Mouse (Mus musculus) E14TG2a.4 (cell line): Measurements from ENCODE around the gene Olfr324.

Source experiments
- H3K27me3 ChIP-seq: 2 replicates; pipeline ENCODE4 v1.6.1; 2014; ENCODE audit warnings: low read length, control low read depth; ENCODE audit not compliant: insufficient read depth
- H3K36me3 ChIP-seq: 2 replicates; pipeline ENCODE4 v1.6.1; 2014; ENCODE audit warnings: low read length, control low read depth; ENCODE audit not compliant: insufficient read depth
- H3K4me1 ChIP-seq: replicated peaks from 2 replicates; pipeline ENCODE4 v1.6.1; 2014; ENCODE audit warnings: low read depth, low read length, control low read depth
- H3K4me3 ChIP-seq: replicated peaks from 2 replicates; pipeline ENCODE4 v1.5.1; 2014; ENCODE audit warnings: mild to moderate bottlenecking, low read length
- H3K9me3 ChIP-seq: 2 replicates; pipeline ENCODE4 v1.6.1; 2014; ENCODE audit warnings: low read length, control low read depth
- CTCF ChIP-seq: conservative IDR thresholded peaks from 2 replicates; pipeline ENCODE4 v1.5.1; 2014; ENCODE audit warnings: low read length
- NANOG ChIP-seq: IDR thresholded peaks from 2 replicates; pipeline ENCODE4 v1.6.1; 2014; ENCODE audit warnings: borderline replicate concordance, low read length, mixed read lengths
- POU5F1 ChIP-seq: IDR thresholded peaks from 2 replicates; pipeline ENCODE4 v1.6.1; 2014; ENCODE audit warnings: low read length, borderline replicate concordance

Gene Olfr324

DNA sequence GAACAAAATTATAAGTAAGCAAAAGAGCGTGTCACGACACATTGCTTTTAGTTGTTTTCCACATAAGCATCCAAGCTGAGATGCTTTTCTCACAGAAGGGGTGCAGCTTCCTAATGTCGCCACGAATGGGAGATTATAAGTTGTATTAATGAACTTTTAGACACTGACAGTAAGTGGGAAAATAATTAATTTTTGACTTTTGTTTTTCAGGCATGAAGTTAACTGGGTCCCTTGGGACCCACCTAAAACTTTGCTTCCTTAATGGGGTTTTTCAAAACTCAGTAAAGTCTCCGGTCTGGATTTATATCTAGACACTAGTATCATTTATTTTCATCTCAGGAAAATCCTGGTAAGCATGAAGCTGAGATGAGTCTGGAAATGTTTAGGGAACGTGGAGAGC is at the start of gene Olfr324:
Gene Olfr324, plus strand, starts transcription at position 301 of the 400 bp plus-strand sequence.
- Histone ChIP-seq H3K36me3 (no peaks in the 10 kb centered on the region), H3K4me1 (no peaks in the 10 kb centered on the region; the same call in 1 of the 2 replicates), H3K4me3 (no peak within 1 kb of the TSS), H3K27me3 (no peaks in the 10 kb centered on the region), H3K9me3 (no peaks in the 10 kb centered on the region)
- no peak for TF ChIP-seq POU5F1
- no peak for TF ChIP-seq CTCF
- TF ChIP-seq NANOG = no peak

DNA sequence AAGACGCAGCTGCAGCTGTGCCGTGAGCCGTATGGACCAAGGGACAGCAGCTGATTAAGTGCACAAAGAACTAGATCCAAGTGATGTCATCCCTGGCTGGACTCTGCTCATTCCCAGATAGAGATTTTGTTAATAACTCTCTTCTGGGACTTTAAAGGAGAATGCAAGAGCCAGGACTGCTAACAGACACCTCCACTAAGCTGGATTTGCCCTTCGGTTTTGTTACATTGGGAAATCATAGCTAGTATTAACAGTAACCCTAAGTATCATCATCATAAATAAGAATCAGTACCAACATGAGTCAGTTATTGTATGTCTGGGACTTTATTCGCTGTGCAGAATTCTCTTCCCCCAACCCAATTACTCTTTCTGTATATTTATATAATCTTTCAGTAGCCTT is 48.6 kb upstream of the Olfr324 start, which contains the start of gene Olfr329-ps:
Gene Olfr329-ps, minus strand, starts transcription at position 101 of the 400 bp plus-strand sequence.
- TF ChIP-seq NANOG (no peak), CTCF (no peak), POU5F1 (no peak)
- no peaks in the 10 kb centered on the region for H3K27me3 ChIP-seq
- H3K4me1 ChIP-seq = no peaks in the 10 kb centered on the region
- no peaks in the 10 kb centered on the region for H3K9me3 ChIP-seq
- H3K4me3 ChIP-seq = no peak within 1 kb of the TSS
- no peaks in the 10 kb centered on the region for H3K36me3 ChIP-seq

DNA sequence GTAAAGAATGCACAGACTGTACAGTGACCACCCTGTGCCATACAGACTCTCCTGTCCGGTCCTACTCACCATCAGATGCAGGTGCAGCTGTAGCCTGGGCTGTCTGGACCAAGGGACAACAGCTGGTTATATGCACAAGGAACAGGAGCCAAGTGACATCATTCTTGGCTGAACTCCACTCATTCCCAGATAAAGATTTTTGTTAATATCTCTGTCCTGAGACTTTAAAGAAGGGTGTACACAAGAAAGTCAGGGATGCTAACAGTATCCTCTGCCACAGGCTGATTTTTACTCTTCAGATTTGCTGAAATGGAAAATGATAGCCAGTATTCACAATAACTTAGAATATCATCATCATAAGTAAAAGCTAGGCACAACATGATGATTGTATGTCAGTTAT is 39.4 kb upstream of the Olfr324 start, which contains the start of gene Olfr328:
Gene Olfr328, minus strand, starts transcription at position 101 of the 400 bp plus-strand sequence.
- no peaks in the 10 kb centered on the region for H3K9me3 ChIP-seq

DNA sequence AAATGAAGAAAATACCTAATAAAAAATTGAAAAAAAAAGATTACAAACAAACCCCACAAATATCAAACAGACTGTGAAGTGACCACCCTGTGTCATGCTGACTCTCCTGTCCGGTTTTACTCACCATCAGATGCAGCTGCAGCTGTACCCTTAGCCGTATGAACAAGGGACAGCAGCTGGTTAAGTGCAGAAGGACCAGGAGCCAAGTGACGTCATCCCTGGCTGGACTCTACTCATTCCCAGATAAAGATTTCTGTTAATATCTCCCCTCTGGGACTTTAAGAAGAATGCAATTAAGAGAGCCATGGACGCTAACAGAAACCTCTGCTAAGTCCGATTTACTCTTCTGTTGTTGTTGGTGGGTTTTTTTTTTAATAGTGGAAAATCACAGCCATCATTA is 24.5 kb upstream of the Olfr324 start, which contains the start of gene Olfr224:
Gene Olfr224, minus strand, starts transcription at position 149 of the 400 bp plus-strand sequence.
- H3K4me1 ChIP-seq = no peaks in the 10 kb centered on the region
- H3K9me3 ChIP-seq = no peaks in the 10 kb centered on the region
- no peaks in the 10 kb centered on the region for H3K36me3 ChIP-seq
- TF ChIP-seq CTCF = no peak
- TF ChIP-seq POU5F1 = no peak
- no peak for TF ChIP-seq NANOG
- no peaks in the 10 kb centered on the region for H3K27me3 ChIP-seq
- H3K4me3 ChIP-seq = no peak within 1 kb of the TSS

More for the DNA sequence above, 39.4 kb upstream of the Olfr324 start, which contains the start of gene Olfr328:
- Histone ChIP-seq H3K36me3 (no peaks in the 10 kb centered on the region), H3K4me3 (no peak within 1 kb of the TSS), H3K27me3 (no peaks in the 10 kb centered on the region), H3K4me1 (no peaks in the 10 kb centered on the region)
- TF ChIP-seq CTCF = no peak
- TF ChIP-seq NANOG = no peak
- no peak for TF ChIP-seq POU5F1

DNA sequence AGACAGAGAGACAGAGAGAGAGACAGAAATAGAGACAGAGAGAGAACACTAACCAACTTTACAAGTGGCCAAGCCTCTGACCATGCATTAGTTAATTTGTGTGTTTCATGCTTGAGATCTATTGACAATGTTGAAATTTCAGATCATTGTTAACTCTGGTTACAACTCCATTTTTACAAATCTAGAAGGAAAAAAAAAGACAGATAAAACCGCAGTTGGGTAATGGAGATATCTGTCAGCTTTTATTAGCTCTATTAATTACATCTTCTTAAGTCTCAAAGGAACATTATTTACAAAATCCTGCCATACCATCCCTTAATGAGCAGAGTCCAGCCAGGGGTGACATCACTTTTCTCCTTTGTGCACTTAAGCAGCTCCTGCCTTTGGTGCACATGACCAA is 17.5 kb upstream of the Olfr324 start, which contains the start of gene Olfr325:
Gene Olfr325, plus strand, starts transcription at position 301 of the 400 bp plus-strand sequence.
- H3K27me3 ChIP-seq = no peaks in the 10 kb centered on the region
- H3K4me1 ChIP-seq = no peaks in the 10 kb centered on the region
- no peak within 1 kb of the TSS for H3K4me3 ChIP-seq
- no peaks in the 10 kb centered on the region for H3K9me3 ChIP-seq
- no peaks in the 10 kb centered on the region for H3K36me3 ChIP-seq
- TF ChIP-seq POU5F1 (no peak), CTCF (no peak), NANOG (no peak)

DNA sequence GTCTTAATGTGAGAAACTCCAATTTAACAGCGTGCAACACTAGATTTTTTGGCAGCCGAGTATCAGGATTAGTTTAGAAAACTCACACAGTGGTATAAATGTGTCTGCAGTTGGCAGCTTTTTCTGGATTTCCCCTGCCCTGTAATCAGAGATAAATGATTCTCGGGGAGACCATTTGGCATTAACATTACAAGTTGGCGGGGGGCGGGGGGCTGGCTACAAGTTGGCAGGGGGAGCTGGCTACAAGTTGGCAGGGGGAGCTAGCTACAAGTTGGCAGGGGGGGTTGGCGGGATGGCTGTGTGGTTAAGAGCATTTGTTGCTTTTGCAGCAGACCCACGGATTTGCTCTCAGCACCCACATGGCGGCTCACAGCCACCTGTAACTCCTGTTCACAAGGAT is 16.3 kb upstream of the Olfr324 start:
- no peaks in the 10 kb centered on the region for H3K36me3 ChIP-seq
- H3K9me3 ChIP-seq = no peaks in the 10 kb centered on the region
- no peaks in the 10 kb centered on the region for H3K27me3 ChIP-seq
- no peak overlapping the region for H3K4me3 ChIP-seq
- no peak for TF ChIP-seq POU5F1
- TF ChIP-seq CTCF = no peak
- no peak for TF ChIP-seq NANOG
- H3K4me1 ChIP-seq = no peaks in the 10 kb centered on the region

DNA sequence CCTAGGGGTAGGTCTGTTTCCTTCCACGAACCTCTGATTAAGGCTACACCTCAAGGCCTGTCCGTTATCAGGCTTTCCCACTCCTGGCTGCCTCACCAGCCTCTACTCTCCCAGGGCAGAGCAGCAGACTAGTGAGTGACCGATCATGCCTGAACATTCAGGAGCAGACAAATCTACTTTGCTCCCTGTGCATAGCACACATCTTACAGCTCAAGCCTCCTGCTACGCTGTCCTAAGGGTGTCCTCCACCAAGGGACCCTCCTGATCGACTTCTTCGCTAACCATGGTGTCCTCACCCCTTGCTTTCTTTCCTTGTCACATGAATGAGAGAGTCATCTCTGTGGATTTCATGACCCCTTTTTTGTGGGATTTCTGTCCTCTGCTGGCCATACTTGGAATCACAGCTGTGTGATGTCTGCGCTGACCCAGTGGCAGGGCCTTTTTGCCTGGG is 7.0 kb upstream of the Olfr324 start:
- Histone ChIP-seq H3K4me3 (no peak overlapping the region), H3K4me1 (no peaks in the 10 kb centered on the region), H3K27me3 (no peaks in the 10 kb centered on the region), H3K36me3 (no peaks in the 10 kb centered on the region), H3K9me3 (peaks cover 9% of the 10 kb centered on the region; the same call in 1 of the 2 replicates)
- TF ChIP-seq CTCF = peak; percentile 83
- no peak for TF ChIP-seq POU5F1
- TF ChIP-seq NANOG = no peak

DNA sequence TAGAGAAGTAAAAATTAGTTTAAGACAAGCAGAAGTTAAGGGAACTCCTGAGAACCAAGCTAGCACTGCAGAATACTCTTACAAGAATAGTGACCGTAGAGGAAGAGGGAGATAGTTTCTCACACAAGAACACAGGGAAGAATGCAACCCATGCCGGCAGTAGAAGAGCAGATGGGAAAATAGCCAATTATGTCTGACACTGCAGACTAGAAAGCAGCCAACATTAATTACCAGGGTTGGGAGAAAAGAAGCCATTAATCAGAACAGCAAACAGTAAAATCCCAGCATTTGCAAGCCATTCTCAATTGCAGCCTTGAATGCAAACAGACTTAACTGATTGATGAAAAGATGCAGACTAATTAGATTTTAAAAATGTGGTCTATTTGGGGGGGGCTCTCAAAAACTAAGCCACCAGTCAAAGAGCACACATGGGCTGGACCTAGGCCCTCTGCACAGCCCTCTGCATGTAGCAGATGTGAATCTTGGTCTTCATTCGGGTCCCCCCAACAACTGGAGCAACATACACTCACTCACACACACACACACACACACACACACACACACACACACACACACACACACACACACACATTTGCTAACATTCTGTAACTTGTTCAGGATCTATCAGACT is 6.2 kb upstream of the Olfr324 start:
- no peaks in the 10 kb centered on the region for H3K27me3 ChIP-seq
- H3K4me1 ChIP-seq = no peaks in the 10 kb centered on the region
- H3K36me3 ChIP-seq = no peaks in the 10 kb centered on the region
- no peak overlapping the region for H3K4me3 ChIP-seq
- H3K9me3 ChIP-seq = peaks cover 9% of the 10 kb centered on the region; the same call in 1 of the 2 replicates
- TF ChIP-seq POU5F1 = no peak
- TF ChIP-seq NANOG = no peak
- TF ChIP-seq CTCF = no peak

DNA sequence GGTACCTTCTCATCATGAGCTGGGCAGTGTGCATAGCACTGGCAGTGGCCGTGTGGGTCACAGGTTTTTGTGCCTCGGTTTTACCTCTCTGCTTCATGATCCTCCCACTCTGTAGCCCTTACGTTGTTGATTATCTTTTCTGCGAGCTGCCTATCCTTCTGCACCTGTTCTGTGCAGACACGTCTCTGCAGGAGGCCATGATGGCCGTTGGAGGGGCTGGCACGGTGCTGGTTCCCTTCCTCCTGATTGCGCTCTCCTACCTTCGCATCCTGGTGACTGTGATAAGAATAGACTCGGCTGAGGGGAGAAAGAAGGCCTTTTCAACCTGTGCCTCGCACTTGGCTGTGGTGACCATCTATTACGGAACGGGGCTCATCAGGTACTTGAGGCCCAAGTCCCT is 2.9 kb downstream of the Olfr324 start:
- Histone ChIP-seq H3K4me3 (no peak overlapping the region), H3K27me3 (no peaks in the 10 kb centered on the region), H3K36me3 (no peaks in the 10 kb centered on the region), H3K4me1 (peaks cover 20% of the 10 kb centered on the region), H3K9me3 (no peaks in the 10 kb centered on the region)
- no peak for TF ChIP-seq POU5F1
- no peak for TF ChIP-seq NANOG
- TF ChIP-seq CTCF = no peak
